Mouse (Mus musculus) urinary bladder, postnatal 10 days (tissue): ENCODE measurements around the gene Hace1.

Experiments
- DNase-seq: peaks from one replicate; pipeline ENCODE4 v3.0.0; 2022; ENCODE audit warnings: low spot score

Gene Hace1

GRCm38 (mm10) chr10:45706849-45707248 is 129.2 kb downstream of the Hace1 start:
- no peak for DNase-seq

- DNase-seq = no peak
Observed at GRCm38 (mm10) chr10:45710848-45711247, 133.2 kb downstream of the Hace1 start.

DNA sequence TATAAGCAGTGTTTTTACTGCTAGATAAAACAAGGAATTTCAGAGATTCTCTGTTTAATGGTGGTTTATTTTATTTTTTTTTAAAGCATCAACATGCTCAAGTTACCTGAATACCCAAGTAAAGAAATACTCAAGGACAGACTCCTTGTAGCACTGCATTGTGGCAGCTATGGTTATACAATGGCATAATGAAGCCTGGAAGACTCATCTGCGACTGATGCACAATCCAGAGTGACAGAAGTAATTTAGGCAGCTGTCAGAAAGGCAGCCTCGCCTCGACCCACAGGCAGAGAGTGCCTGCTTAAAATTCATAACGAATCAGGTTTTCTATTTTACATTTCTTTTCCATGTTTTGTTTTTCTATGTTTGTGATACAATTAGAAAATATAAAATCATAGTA is 133.7 kb downstream of the Hace1 start:
- DNase-seq = no peak
